Mouse (Mus musculus) liver, adult 2 months (tissue): ENCODE measurements around the gene Fcer1g. TPM values are rescaled to one million over a fixed set of nuclear protein-coding genes. Genes with fewer than 3 reads are reported as not detected.

Experiments
- DNase-seq: peaks from one replicate; pipeline ENCODE4 v3.0.0-alpha.2; 2011; ENCODE audit warnings: low read depth, low spot score; ENCODE audit errors: extremely low read depth
- H3K27ac ChIP-seq: fragments of 200-500 bp; replicated peaks from 2 replicates; pipeline ENCODE4 v1.5.1; 2012; ENCODE audit warnings: low read depth, mild to moderate bottlenecking, control low read depth, inconsistent platforms, low read length; ENCODE audit not compliant: insufficient read depth
- H3K27me3 ChIP-seq: fragments of 200-500 bp; 2 replicates; pipeline ENCODE4 v1.6.1; 2012; ENCODE audit warnings: mild to moderate bottlenecking, moderate library complexity, low read length, inconsistent platforms; ENCODE audit not compliant: control insufficient read depth, insufficient read depth
- H3K36me3 ChIP-seq: fragments of 200-500 bp; 2 replicates; pipeline ENCODE4 v1.6.1; 2012; ENCODE audit warnings: low read length, inconsistent platforms; ENCODE audit not compliant: control insufficient read depth, insufficient read depth
- H3K4me1 ChIP-seq: fragments of 200-500 bp; 2 replicates; pipeline ENCODE4 v1.6.1; 2011; ENCODE audit warnings: low read length; ENCODE audit not compliant: control insufficient read depth, insufficient read depth
- H3K4me3 ChIP-seq: fragments of 200-500 bp; 2 replicates; pipeline ENCODE4 v1.5.1; 2011; ENCODE audit warnings: low read depth, mild to moderate bottlenecking, control low read depth, low read length, moderate library complexity; ENCODE audit not compliant: insufficient read depth
- H3K79me2 ChIP-seq: fragments of 200-500 bp; 2 replicates; pipeline ENCODE4 v1.6.1; 2012; ENCODE audit warnings: inconsistent platforms, mild to moderate bottlenecking, low read length, moderate library complexity; ENCODE audit not compliant: control insufficient read depth, insufficient read depth
- H3K9ac ChIP-seq: fragments of 200-500 bp; 2 replicates; pipeline ENCODE4 v1.6.1; 2012; ENCODE audit warnings: low read depth, mild to moderate bottlenecking, control low read depth, inconsistent platforms, low read length
- CTCF ChIP-seq: fragments of 200-500 bp; IDR thresholded peaks from 2 replicates; pipeline ENCODE4 v1.5.1; 2011; ENCODE audit warnings: low read depth, low read length, control low read depth
- POLR2A ChIP-seq: fragments of 200-500 bp; IDR thresholded peaks from 2 replicates; pipeline ENCODE4 v1.6.1; 2011; ENCODE audit warnings: low read length, control low read depth; ENCODE audit not compliant: insufficient read depth; ENCODE audit errors: extremely low read depth
- WGBS: fragments of 180-500 bp; shearing (Covaris S2); methylation state at CpG from one replicate; pipeline ENCODE4 v1.1.7; 2018; 5-methylcytosine and 5-hydroxymethylcytosine counted together
- polyA plus RNA-seq: library from polyadenylated mRNA; depleted of rRNA; stranded (reverse); fragments of >200 nt; gene quantifications from 2 replicates; pipeline ENCODE4 v1.2.3, GENCODE M21; 2012
- total RNA-seq: library from RNA; depleted of rRNA; stranded (reverse); fragments of >200 nt; gene quantifications from 2 replicates; pipeline ENCODE4 v1.2.3, GENCODE M21; 2014

Fcer1g gene
- total and polyA plus RNA-seq, 2 experiments, result 6.4 to 50.7 TPM

- H3K79me2 ChIP-seq, result no peaks in the 10 kb centered on the region; the same call in 1 of the 2 replicates
- TF ChIP-seq CTCF (no peak), POLR2A (no peak)
- 92% methylated on average over 14 of the region's 14 CpGs for WGBS
- peaks cover 5% of the 10 kb centered on the region; the same call in 1 of the 2 replicates for H3K4me1 ChIP-seq
- no peak overlapping the region for H3K9ac ChIP-seq
- H3K36me3 ChIP-seq, result peaks cover 22% of the 10 kb centered on the region; the same call in 1 of the 2 replicates
- H3K4me3 ChIP-seq, result no peak overlapping the region
- DNase-seq, result no peak
- H3K27ac ChIP-seq, result no peak overlapping the region
- no peaks in the 10 kb centered on the region for H3K27me3 ChIP-seq
Measured at GRCm38 (mm10) chr1:171276110-171276748, 42.1 kb upstream of the Fcer1g start.

GRCm38 (mm10) chr1:171275144-171275734 is 41.1 kb upstream of the Fcer1g start:
- Histone ChIP-seq H3K36me3 (peaks cover 22% of the 10 kb centered on the region; the same call in 1 of the 2 replicates), H3K4me1 (peaks cover 6% of the 10 kb centered on the region; the same call in 1 of the 2 replicates), H3K27me3 (no peaks in the 10 kb centered on the region), H3K9ac (no peak overlapping the region), H3K27ac (no peak overlapping the region), H3K79me2 (no peaks in the 10 kb centered on the region; the same call in 1 of the 2 replicates), H3K4me3 (no peak overlapping the region)
- TF ChIP-seq POLR2A (no peak), CTCF (no peak)
- no peak for DNase-seq
- WGBS, result 79% methylated on average over 11 of the region's 11 CpGs

GRCm38 (mm10) chr1:171274171-171274570 is 40.0 kb upstream of the Fcer1g start:
- Histone ChIP-seq H3K4me1 (peaks cover 5% of the 10 kb centered on the region; the same call in 1 of the 2 replicates), H3K79me2 (no peaks in the 10 kb centered on the region), H3K27ac (no peak overlapping the region), H3K9ac (no peak overlapping the region), H3K36me3 (peaks cover 22% of the 10 kb centered on the region; the same call in 1 of the 2 replicates), H3K27me3 (no peaks in the 10 kb centered on the region), H3K4me3 (no peak overlapping the region)
- no peak for TF ChIP-seq CTCF
- no peak for TF ChIP-seq POLR2A
- no peak for DNase-seq
- WGBS, result 92% methylated on average over 12 of the region's 12 CpGs

GRCm38 (mm10) chr1:171272086-171272485 is 37.9 kb upstream of the Fcer1g start:
- H3K27me3 ChIP-seq, result no peaks in the 10 kb centered on the region
- peaks cover 5% of the 10 kb centered on the region; the same call in 1 of the 2 replicates for H3K4me1 ChIP-seq
- DNase-seq, result no peak
- H3K27ac ChIP-seq, result no peak overlapping the region
- H3K79me2 ChIP-seq, result no peaks in the 10 kb centered on the region
- peaks cover 17% of the 10 kb centered on the region; the same call in 1 of the 2 replicates for H3K36me3 ChIP-seq
- WGBS, result 90% methylated on average over 3 of the region's 3 CpGs
- TF ChIP-seq CTCF, result no peak
- no peak for TF ChIP-seq POLR2A
- H3K9ac ChIP-seq, result no peak overlapping the region
- H3K4me3 ChIP-seq, result no peak overlapping the region

DNA sequence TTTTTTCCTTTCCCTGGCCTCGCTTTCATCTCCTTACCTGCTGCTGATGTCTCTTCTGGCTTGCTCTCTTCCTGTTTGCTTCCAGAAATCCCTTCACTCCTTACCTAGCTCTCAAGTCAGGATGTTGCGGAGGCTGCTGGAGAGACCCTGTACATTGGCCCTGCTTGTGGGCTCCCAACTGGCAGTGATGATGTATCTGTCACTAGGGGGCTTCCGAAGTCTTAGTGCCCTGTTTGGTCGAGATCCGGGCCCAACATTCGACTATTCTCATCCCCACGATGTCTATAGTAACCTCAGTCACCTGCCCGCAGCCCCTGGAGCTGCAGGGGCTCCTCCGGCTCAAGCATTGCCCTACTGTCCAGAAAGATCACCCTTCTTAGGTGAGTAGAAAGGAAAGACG is 37.5 kb upstream of the Fcer1g start:
- H3K4me1 ChIP-seq, result peaks cover 5% of the 10 kb centered on the region; the same call in 1 of the 2 replicates
- H3K9ac ChIP-seq, result no peak overlapping the region
- no peak overlapping the region for H3K27ac ChIP-seq
- no peaks in the 10 kb centered on the region for H3K79me2 ChIP-seq
- no peak for DNase-seq
- peaks cover 16% of the 10 kb centered on the region; the same call in 1 of the 2 replicates for H3K36me3 ChIP-seq
- WGBS, result 76% methylated on average over 10 of the region's 10 CpGs
- no peak overlapping the region for H3K4me3 ChIP-seq
- H3K27me3 ChIP-seq, result no peaks in the 10 kb centered on the region
- no peak for TF ChIP-seq POLR2A
- no peak for TF ChIP-seq CTCF

DNA sequence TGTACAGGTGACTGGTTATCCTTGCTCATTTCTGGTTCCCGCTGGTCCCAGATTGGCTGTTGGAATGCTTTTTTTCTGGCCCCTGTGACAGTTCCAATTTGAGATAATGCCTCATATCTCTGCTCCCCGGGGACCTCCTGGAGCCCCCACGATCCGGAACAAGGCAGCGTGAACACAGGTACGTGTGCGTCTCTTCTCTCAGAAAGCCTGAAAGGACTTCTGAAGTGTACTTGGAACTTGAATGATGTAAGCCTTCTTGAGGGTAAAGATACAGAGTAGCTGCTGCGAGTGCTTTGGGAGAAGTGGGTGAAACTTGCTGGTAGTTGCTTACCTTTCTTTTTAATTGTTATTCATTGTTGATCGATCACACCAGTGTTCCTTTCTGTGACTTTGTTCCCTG is 37.0 kb upstream of the Fcer1g start:
- no peaks in the 10 kb centered on the region for H3K79me2 ChIP-seq
- H3K4me1 ChIP-seq, result peaks cover 5% of the 10 kb centered on the region; the same call in 1 of the 2 replicates
- no peaks in the 10 kb centered on the region for H3K27me3 ChIP-seq
- H3K9ac ChIP-seq, result peak overlapping the region; percentile 19; the same call in 1 of the 2 replicates
- peak overlapping the region; percentile 91; the same call in 1 of the 2 replicates for H3K4me3 ChIP-seq
- H3K36me3 ChIP-seq, result peaks cover 16% of the 10 kb centered on the region; the same call in 1 of the 2 replicates
- no peak for TF ChIP-seq POLR2A
- no peak for TF ChIP-seq CTCF
- no peak overlapping the region for H3K27ac ChIP-seq
- 64% methylated on average over 9 of the region's 9 CpGs for WGBS
- DNase-seq, result no peak
